Mouse (Mus musculus) adrenal gland, postnatal 4 days (tissue): ENCODE measurements around the gene Dnah14. TPM values are rescaled to one million over a fixed set of nuclear protein-coding genes. Genes with fewer than 3 reads are reported as not detected.
"Not testable (repeated sequence)": the region's sequence is repeated elsewhere in the genome, so short reads cannot be mapped to it uniquely, and the experiment has no call there.

ENCODE experiments used
- DNase-seq, 2 experiments: peaks; one replicate each; pipeline ENCODE4 v3.0.0; 2021 to 2022; ENCODE audit warnings: low spot score in 2 of 2, mixed read lengths in 2 of 2
- total RNA-seq, 2 experiments: library from RNA; stranded (reverse); gene quantifications; 2 replicates each; pipeline ENCODE4 v1.2.3; 2021

The Dnah14 gene
- total RNA-seq, 2 experiments from 2014 or later: not detected

- DNase-seq: no peak
These were observed 200.2 kb downstream of the Dnah14 start for GRCm38 (mm10) chr1:181776541-181776940.

GRCm38 (mm10) chr1:181782600-181782999 lies 206.2 kb downstream of the Dnah14 start:
- not testable (repeated sequence) for DNase-seq

- no peak for DNase-seq
These were observed 213.6 kb downstream of the Dnah14 start for GRCm38 (mm10) chr1:181789952-181790351.

- no peak for DNase-seq
These were observed 217.2 kb downstream of the Dnah14 start for GRCm38 (mm10) chr1:181793541-181793940.

- DNase-seq: no peak
These were observed 223.6 kb downstream of the Dnah14 start for GRCm38 (mm10) chr1:181799911-181800310.

- DNase-seq: no peak
These were observed 224.3 kb downstream of the Dnah14 start for GRCm38 (mm10) chr1:181800667-181801066.

- no peak for DNase-seq
These were observed 235.3 kb downstream of the Dnah14 start for GRCm38 (mm10) chr1:181811481-181812223.

- DNase-seq: no peak
These were observed 250.4 kb downstream of the Dnah14 start for GRCm38 (mm10) chr1:181826716-181827115.

GRCm38 (mm10) chr1:181828365-181828764 lies 252.0 kb downstream of the Dnah14 start:
- no peak for DNase-seq

- DNase-seq: no peak
These were observed 256.4 kb downstream of the Dnah14 start for GRCm38 (mm10) chr1:181832720-181833119.

- DNase-seq: no peak
These were observed 256.8 kb downstream of the Dnah14 start for GRCm38 (mm10) chr1:181833143-181833542.

- DNase-seq: no peak
These were observed 261.8 kb downstream of the Dnah14 start for GRCm38 (mm10) chr1:181838111-181838510.

- DNase-seq: no peak
These were observed 263.5 kb downstream of the Dnah14 start for GRCm38 (mm10) chr1:181839746-181840366.

GRCm38 (mm10) chr1:181841396-181841795 lies 265.0 kb downstream of the Dnah14 start:
- DNase-seq: no peak

GRCm38 (mm10) chr1:181841864-181842672 lies 265.7 kb downstream of the Dnah14 start:
- DNase-seq: peak; percentile 92 to 96

- DNase-seq: no peak
These were observed 266.4 kb downstream of the Dnah14 start, which contains the start of gene Lbr for GRCm38 (mm10) chr1:181842781-181843180. TSS of gene Lbr (minus strand) at chr1:181843046.

GRCm38 (mm10) chr1:181844874-181845547 lies 268.7 kb downstream of the Dnah14 start:
- no peak for DNase-seq

GRCm38 (mm10) chr1:181845767-181846166 lies 269.4 kb downstream of the Dnah14 start:
- DNase-seq: no peak

GRCm38 (mm10) chr1:181847396-181847795 lies 271.0 kb downstream of the Dnah14 start:
- DNase-seq: no peak

- no peak for DNase-seq
These were observed 271.9 kb downstream of the Dnah14 start for GRCm38 (mm10) chr1:181848210-181848609.

- no peak for DNase-seq
These were observed 274.1 kb downstream of the Dnah14 start for GRCm38 (mm10) chr1:181850441-181850840.
